Mouse (Mus musculus): ENCODE measurements around the gene Csk. TPM values are rescaled to one million over a fixed set of nuclear protein-coding genes. Genes with fewer than 3 reads are reported as not detected.
A peak's percentile ranks its signal among the peaks of the same experiment; 100 is the strongest.

The Csk gene
- polyA plus RNA-seq, 1 experiment: 51.2 TPM

GRCm38 (mm10) chr9:57659774-57660173 is 6.3 kb upstream of the Csk start:
- peak; percentile 81; the same call in 1 of the 2 replicates for TF ChIP-seq CTCF (IDR thresholded peaks at IDR 0.05; ENCODE audit: borderline replicate concordance, insufficient read depth, low read length)
- no peak for TF ChIP-seq POLR2A (IDR thresholded peaks at IDR 0.05; ENCODE audit: low read depth, low read length)
- H3K4me3 ChIP-seq (ENCODE audit: insufficient read depth, low read length): no peak overlapping the region
- no peaks in the 10 kb centered on the region for H3K4me1 ChIP-seq (ENCODE audit: control insufficient read depth, insufficient read depth, low read length)
- H3K27ac ChIP-seq (ENCODE audit: insufficient read depth, low read length): no peak overlapping the region

- H3K4me3 ChIP-seq (ENCODE audit: insufficient read depth, low read length): no peak overlapping the region
- no peak overlapping the region for H3K27ac ChIP-seq (ENCODE audit: insufficient read depth, low read length)
- no peaks in the 10 kb centered on the region for H3K4me1 ChIP-seq (ENCODE audit: control insufficient read depth, insufficient read depth, low read length)
- TF ChIP-seq POLR2A (IDR thresholded peaks at IDR 0.05; ENCODE audit: low read depth, low read length): no peak
- no peak for TF ChIP-seq CTCF (IDR thresholded peaks at IDR 0.05; ENCODE audit: borderline replicate concordance, insufficient read depth, low read length)
Observed at GRCm38 (mm10) chr9:57658970-57659369, 5.5 kb upstream of the Csk start.

GRCm38 (mm10) chr9:57657843-57658242 is 4.4 kb upstream of the Csk start:
- Histone ChIP-seq H3K4me1 (ENCODE audit: control insufficient read depth, insufficient read depth, low read length) (no peaks in the 10 kb centered on the region), H3K27ac (ENCODE audit: insufficient read depth, low read length) (no peak overlapping the region), H3K4me3 (ENCODE audit: insufficient read depth, low read length) (no peak overlapping the region)
- TF ChIP-seq CTCF (IDR thresholded peaks at IDR 0.05; ENCODE audit: borderline replicate concordance, insufficient read depth, low read length) (no peak), POLR2A (IDR thresholded peaks at IDR 0.05; ENCODE audit: low read depth, low read length) (no peak)

GRCm38 (mm10) chr9:57656631-57657350 is 3.4 kb upstream of the Csk start:
- H3K27ac ChIP-seq (ENCODE audit: insufficient read depth, low read length): no peak overlapping the region
- no peaks in the 10 kb centered on the region for H3K4me1 ChIP-seq (ENCODE audit: control insufficient read depth, insufficient read depth, low read length)
- no peak overlapping the region for H3K4me3 ChIP-seq (ENCODE audit: insufficient read depth, low read length)
- TF ChIP-seq CTCF (IDR thresholded peaks at IDR 0.05; ENCODE audit: borderline replicate concordance, insufficient read depth, low read length) (no peak), POLR2A (IDR thresholded peaks at IDR 0.05; ENCODE audit: low read depth, low read length) (no peak)

GRCm38 (mm10) chr9:57655749-57656148 is 2.3 kb upstream of the Csk start:
- H3K4me3 ChIP-seq (ENCODE audit: insufficient read depth, low read length): no peak overlapping the region
- TF ChIP-seq CTCF (IDR thresholded peaks at IDR 0.05; ENCODE audit: borderline replicate concordance, insufficient read depth, low read length) (peak; percentile 72; the same call in 1 of the 2 replicates), POLR2A (IDR thresholded peaks at IDR 0.05; ENCODE audit: low read depth, low read length) (peak; percentile 55)
- no peak overlapping the region for H3K27ac ChIP-seq (ENCODE audit: insufficient read depth, low read length)
- H3K4me1 ChIP-seq (ENCODE audit: control insufficient read depth, insufficient read depth, low read length): peaks cover 2% of the 10 kb centered on the region; the same call in 1 of the 2 replicates

GRCm38 (mm10) chr9:57654966-57655365 is 1.5 kb upstream of the Csk start:
- H3K4me1 ChIP-seq (ENCODE audit: control insufficient read depth, insufficient read depth, low read length): peaks cover 2% of the 10 kb centered on the region; the same call in 1 of the 2 replicates
- no peak overlapping the region for H3K4me3 ChIP-seq (ENCODE audit: insufficient read depth, low read length)
- no peak overlapping the region for H3K27ac ChIP-seq (ENCODE audit: insufficient read depth, low read length)
- TF ChIP-seq CTCF (IDR thresholded peaks at IDR 0.05; ENCODE audit: borderline replicate concordance, insufficient read depth, low read length): no peak
- TF ChIP-seq POLR2A (IDR thresholded peaks at IDR 0.05; ENCODE audit: low read depth, low read length): no peak

GRCm38 (mm10) chr9:57652855-57653254 is 576 bp downstream of the Csk start:
- Histone ChIP-seq H3K4me1 (ENCODE audit: control insufficient read depth, insufficient read depth, low read length) (peaks cover 2% of the 10 kb centered on the region; the same call in 1 of the 2 replicates), H3K27ac (ENCODE audit: insufficient read depth, low read length) (no peak overlapping the region), H3K4me3 (ENCODE audit: insufficient read depth, low read length) (no peak overlapping the region)
- TF ChIP-seq POLR2A (IDR thresholded peaks at IDR 0.05; ENCODE audit: low read depth, low read length) (no peak), CTCF (IDR thresholded peaks at IDR 0.05; ENCODE audit: borderline replicate concordance, insufficient read depth, low read length) (no peak)

- peaks cover 2% of the 10 kb centered on the region; the same call in 1 of the 2 replicates for H3K4me1 ChIP-seq (ENCODE audit: control insufficient read depth, insufficient read depth, low read length)
- no peak overlapping the region for H3K27ac ChIP-seq (ENCODE audit: insufficient read depth, low read length)
- TF ChIP-seq CTCF (IDR thresholded peaks at IDR 0.05; ENCODE audit: borderline replicate concordance, insufficient read depth, low read length): no peak
- no peak for TF ChIP-seq POLR2A (IDR thresholded peaks at IDR 0.05; ENCODE audit: low read depth, low read length)
- H3K4me3 ChIP-seq (ENCODE audit: insufficient read depth, low read length): no peak overlapping the region
Observed at GRCm38 (mm10) chr9:57652351-57652750, 1.1 kb downstream of the Csk start.

GRCm38 (mm10) chr9:57650786-57651311 is 2.6 kb downstream of the Csk start:
- TF ChIP-seq POLR2A (IDR thresholded peaks at IDR 0.05; ENCODE audit: low read depth, low read length) (no peak), CTCF (IDR thresholded peaks at IDR 0.05; ENCODE audit: borderline replicate concordance, insufficient read depth, low read length) (no peak)
- H3K4me3 ChIP-seq (ENCODE audit: insufficient read depth, low read length): no peak overlapping the region
- peak overlapping the region; percentile 34; the same call in 1 of the 2 replicates for H3K27ac ChIP-seq (ENCODE audit: insufficient read depth, low read length)
- H3K4me1 ChIP-seq (ENCODE audit: control insufficient read depth, insufficient read depth, low read length): peaks cover 2% of the 10 kb centered on the region; the same call in 1 of the 2 replicates

Measured in embryonic fibroblast, embryonic 13.5 days (primary cell).